Mouse (Mus musculus): ENCODE measurements around the gene Fam110c.
A peak's percentile ranks its signal among the peaks of the same experiment; 100 is the strongest.
"Not testable (repeated sequence)": the region's sequence is repeated elsewhere in the genome, so short reads cannot be mapped to it uniquely, and the experiment has no call there.

Fam110c gene

GRCm38 (mm10) chr12:31073412-31074354 lies at the start of gene Fam110c:
Gene Fam110c, plus strand, starts transcription at chr12:31073861.
- DNase-seq (ENCODE audit: inconsistent age in 2 of 2, low spot score in 1 of 2), result peak; percentile 37 to 69

DNA sequence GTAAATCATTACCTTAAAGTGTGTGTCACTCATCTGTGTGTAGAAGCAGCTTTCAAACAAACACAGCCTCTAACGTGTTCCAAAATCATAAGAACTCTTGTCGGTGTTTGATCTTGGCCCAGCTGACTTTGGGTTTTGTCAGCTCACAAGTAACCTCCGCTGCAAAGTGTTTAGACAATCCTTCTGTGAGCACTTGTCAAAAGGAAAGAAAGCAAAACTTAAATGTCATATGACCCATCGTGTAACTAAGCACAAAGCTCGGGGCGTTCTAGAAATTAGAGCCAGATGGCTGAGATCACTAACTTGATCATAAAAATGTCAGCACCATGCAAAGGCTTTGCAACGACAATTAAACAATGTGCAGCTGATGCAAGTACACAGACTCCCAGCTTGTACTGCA lies 47.2 kb upstream of the Fam110c start:
- no peak for DNase-seq (ENCODE audit: inconsistent age in 2 of 2, low spot score in 1 of 2)

DNA sequence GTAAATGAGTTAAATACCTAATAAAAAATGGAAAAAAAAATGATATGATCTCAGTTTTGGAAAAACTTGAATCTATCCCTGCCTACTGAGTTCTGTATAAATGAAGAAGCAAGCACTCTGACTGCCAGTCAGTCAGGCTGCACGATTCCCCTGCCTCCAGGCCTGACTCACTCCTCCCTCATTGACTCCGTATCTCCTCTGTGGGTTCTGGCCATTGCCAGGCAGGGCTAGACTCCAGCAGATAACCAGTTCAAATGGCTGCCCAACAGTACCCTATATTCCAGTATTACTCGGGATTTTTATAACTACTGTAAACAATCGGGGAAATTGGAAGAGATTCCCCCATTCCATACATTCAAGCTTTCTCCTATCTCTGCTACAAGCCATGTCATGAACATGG lies 21.6 kb upstream of the Fam110c start:
- no peak for DNase-seq (ENCODE audit: inconsistent age in 2 of 2, low spot score in 1 of 2)

DNA sequence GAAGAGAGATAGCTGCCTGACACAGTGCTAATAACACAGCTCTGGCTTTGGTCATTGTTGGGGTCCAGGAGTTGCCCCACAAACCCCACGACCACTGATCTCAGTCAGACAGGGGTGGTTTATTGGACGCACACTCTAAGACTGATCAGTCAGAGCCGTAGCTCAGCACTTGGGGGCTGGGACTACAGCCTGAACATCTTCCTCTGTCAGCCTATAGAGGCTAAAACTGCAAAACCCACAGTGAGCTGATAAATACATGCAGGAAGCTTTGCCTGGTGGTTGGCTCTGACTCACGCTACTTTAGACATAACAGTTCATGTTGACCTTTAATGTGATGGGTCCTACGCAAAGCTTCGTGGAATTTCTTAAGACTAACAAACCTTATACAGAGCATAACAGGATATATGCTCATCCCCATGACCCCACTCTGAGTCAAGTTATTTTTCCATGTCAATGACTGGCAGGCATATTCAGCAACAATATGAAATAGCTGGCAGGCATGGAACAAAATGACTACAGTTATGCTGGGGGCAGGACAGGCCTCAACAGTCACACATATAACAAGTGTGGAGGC lies 17.3 kb upstream of the Fam110c start:
- DNase-seq (ENCODE audit: inconsistent age in 2 of 2, low spot score in 1 of 2), result no peak

DNA sequence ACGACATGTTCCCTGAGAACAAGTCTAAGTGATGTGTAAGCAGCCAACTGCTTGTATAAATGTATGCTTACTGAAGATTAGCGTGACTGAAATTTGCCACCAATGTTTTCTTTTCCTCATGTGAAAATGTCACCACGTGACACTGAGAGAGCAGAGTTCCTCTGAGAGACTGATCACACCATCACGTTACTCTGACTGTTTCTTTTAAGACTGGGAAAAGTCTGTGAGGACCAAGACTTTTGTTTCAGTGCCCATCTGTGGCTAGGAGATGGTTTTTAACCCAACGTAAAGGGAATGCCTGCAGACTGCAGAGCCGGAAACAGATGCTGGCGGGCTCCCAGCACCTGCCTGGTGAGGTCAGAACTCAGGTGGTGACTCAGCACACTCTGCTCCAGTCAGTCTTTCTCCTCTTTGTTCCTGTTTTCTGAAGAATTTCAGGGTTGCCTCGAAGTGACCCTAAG lies 14.2 kb upstream of the Fam110c start:
- no peak for DNase-seq (ENCODE audit: inconsistent age in 2 of 2, low spot score in 1 of 2)

GRCm38 (mm10) chr12:31060245-31060644 lies 13.4 kb upstream of the Fam110c start:
- no peak for DNase-seq (ENCODE audit: inconsistent age in 2 of 2, low spot score in 1 of 2)

- no peak for DNase-seq (ENCODE audit: inconsistent age in 2 of 2, low spot score in 1 of 2)
Measured at GRCm38 (mm10) chr12:31071222-31071621, 2.4 kb upstream of the Fam110c start.

DNA sequence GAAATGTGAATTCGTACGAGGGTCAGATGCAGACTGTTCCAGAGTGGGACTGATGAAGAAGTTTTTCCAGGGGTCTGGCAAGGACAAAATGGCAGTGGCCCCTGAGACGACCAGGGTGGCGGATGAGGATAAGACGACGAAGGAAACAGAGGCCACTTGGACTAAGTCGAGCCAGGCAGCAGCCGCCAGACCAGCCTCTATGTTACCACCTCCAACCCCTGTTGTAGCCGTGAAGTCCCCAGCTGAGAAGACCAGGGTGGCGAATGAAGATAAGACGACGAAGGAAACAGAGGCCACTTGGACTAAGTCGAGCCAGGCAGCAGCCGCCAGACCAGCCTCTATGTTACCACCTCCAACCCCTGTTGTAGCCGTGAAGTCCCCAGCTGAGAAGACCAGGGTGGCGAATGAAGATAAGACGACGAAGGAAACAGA lies 710 bp downstream of the Fam110c start:
- DNase-seq (ENCODE audit: inconsistent age in 2 of 2, low spot score in 1 of 2), result not testable (repeated sequence)

DNA sequence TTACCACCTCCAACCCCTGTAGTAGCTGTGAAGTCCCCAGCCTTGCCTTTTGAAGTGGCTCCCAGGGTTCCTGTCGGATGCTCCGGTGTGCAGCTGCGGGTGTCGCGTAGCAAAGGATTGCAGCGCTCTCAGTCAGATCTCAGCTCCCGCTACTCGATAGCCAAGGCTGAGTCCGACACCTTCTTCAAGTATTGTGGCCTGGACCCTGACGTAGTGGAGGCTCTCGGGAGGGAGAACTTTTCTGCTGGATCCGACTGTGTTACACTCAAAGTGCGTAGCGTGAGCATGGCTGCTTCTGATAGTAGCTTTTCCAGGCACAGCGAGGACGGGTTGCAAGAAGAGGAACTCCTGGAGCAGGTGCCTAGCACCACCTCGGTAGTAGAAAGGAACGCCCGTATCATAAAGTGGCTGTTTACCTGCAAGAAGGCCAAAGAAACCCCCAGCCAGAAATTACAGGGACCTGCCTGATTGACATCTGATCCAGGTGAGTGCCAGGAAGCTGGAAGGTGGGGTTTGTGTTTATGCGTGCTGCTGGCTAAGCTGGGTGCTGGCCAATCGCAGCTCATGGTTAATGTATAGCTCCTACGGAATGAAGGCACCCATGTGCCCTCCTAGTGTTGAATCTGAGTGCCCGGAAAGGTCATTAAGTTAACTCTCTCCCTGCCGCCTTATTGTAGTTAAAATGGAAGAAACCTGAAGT lies 1.3 kb downstream of the Fam110c start:
- DNase-seq (ENCODE audit: inconsistent age in 2 of 2, low spot score in 1 of 2), result peak; percentile 22 to 74

- no peak for DNase-seq (ENCODE audit: inconsistent age in 2 of 2, low spot score in 1 of 2)
Measured at GRCm38 (mm10) chr12:31077020-31077419, 3.4 kb downstream of the Fam110c start.

DNA sequence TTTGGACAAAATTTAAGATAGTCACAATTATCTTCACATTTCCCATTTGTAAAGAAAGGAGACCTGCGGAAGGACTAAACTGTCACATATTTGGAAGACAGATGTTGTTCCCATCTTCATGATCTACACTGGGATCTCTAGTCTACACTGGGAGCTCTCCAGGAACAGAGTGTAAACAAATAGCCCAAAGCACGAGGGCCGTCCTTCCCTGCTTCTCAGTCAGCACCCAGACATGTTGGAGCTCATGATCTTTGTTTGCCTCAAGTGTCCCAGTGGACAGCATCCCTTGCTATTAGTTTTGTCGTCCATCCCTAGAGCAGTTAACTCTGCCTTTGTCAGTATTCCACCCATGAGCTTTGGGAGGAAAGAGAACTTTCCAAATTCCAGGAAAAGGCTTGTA lies 4.4 kb downstream of the Fam110c start:
- no peak for DNase-seq (ENCODE audit: inconsistent age in 2 of 2, low spot score in 1 of 2)

- DNase-seq (ENCODE audit: inconsistent age in 2 of 2, low spot score in 1 of 2), result no peak
Measured at GRCm38 (mm10) chr12:31080352-31080751, 6.7 kb downstream of the Fam110c start.

DNA sequence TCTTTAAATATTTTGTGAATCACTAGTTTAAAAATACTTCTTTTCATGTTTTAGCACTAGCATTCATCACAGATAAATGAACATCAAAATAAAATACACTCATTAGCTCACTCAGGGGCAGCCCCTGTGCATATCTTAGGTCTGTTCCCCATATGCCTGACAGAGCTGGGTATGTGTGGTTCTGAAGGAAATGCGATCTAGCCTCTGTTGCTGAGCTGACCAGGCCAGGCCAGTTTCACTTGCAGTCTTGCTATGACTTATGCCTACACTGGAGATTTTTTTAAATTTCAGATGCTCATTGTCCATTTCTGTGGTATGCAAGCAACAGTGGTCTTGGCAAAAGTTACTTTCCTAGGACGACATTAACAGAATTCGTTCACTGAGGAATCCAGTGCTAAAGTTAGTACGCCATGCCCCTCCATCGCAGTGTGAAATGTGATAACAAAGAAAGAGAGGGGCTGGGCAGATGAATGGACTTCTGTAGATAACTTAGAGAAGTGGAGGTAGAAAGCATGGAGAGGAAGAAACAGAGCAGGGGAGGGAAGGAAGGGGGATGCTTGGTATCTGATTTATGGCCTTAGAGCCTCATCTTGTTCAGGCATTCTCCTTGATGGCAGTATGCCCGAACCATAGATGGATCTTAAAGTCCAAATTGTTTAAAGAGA lies 7.4 kb downstream of the Fam110c start:
- DNase-seq (ENCODE audit: inconsistent age in 2 of 2, low spot score in 1 of 2), result no peak

DNA sequence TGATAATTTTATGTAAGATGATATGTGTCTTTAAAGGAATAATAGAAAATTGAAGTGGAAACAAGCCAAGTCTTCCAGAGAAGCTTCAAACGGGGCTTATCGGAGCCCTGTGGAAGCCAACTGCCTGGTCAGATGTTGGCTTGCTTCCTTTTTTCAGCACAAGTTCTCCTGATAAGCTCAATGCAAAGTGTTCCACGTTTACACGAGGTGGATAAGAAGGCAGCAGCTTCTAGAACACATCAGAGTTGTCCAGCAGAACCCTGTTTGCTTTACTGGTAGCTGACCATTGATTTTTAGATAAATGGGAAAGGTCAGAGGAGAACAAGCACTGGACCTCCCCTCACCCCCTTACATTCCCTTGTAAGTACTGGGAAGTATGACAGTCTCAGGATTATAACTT lies 9.3 kb downstream of the Fam110c start:
- DNase-seq (ENCODE audit: inconsistent age in 2 of 2, low spot score in 1 of 2), result no peak

GRCm38 (mm10) chr12:31083407-31083806 lies 9.7 kb downstream of the Fam110c start:
- DNase-seq (ENCODE audit: inconsistent age in 2 of 2, low spot score in 1 of 2), result no peak

- DNase-seq (ENCODE audit: inconsistent age in 2 of 2, low spot score in 1 of 2), result no peak
Measured at GRCm38 (mm10) chr12:31087060-31087459, 13.4 kb downstream of the Fam110c start.

- peak; percentile 23 to 66 for DNase-seq (ENCODE audit: inconsistent age in 2 of 2, low spot score in 1 of 2)
Measured at GRCm38 (mm10) chr12:31090401-31090800, 16.7 kb downstream of the Fam110c start.

- peak; percentile 73 to 86 for DNase-seq (ENCODE audit: inconsistent age in 2 of 2, low spot score in 1 of 2)
Measured at GRCm38 (mm10) chr12:31090882-31091640, 17.4 kb downstream of the Fam110c start.

GRCm38 (mm10) chr12:31092481-31092880 lies 18.8 kb downstream of the Fam110c start:
- DNase-seq (ENCODE audit: inconsistent age in 2 of 2, low spot score in 1 of 2), result peak in 1 of 2 experiments; percentile 41

DNA sequence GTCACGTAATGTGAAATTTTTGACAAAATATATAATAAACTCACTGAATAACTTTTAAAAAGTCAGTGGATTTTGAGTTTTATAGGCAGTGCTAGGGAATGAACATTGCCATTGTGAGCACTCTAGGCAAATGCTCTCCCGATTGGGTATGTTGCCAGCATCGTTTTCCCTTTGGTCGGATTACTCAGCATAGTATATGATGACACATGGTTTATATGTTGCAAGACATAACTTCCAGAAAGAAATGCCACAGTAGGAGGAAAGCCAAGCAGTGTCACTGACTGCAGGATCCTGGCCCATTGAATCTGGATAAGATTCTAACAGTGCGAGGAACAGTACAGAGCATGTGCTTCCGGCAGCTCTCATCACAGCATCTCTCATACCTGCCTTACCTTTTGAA lies 23.5 kb downstream of the Fam110c start:
- DNase-seq (ENCODE audit: inconsistent age in 2 of 2, low spot score in 1 of 2), result no peak
